Mouse (Mus musculus) lung, embryonic 14.5 days (tissue): ENCODE measurements around the gene Tent4a. TPM values are rescaled to one million over a fixed set of nuclear protein-coding genes. Genes with fewer than 3 reads are reported as not detected.
A peak's percentile ranks its signal among the peaks of the same experiment; 100 is the strongest.
"Not testable (repeated sequence)": the region's sequence is repeated elsewhere in the genome, so short reads cannot be mapped to it uniquely, and the experiment has no call there.

Experiments
- ATAC-seq: fragments of 200-750 bp; cut with Nextera tagmentation; 2 replicates; pipeline ENCODE4 v1.8.0; 2017; ENCODE audit warnings: mild to moderate bottlenecking, moderate TSS enrichment, moderate library complexity; ENCODE audit not compliant: insufficient read depth
- DNase-seq: peaks from one replicate; pipeline ENCODE4 v3.0.0-alpha.2; 2015
- H3K27ac ChIP-seq: fragments of 300-500 bp; sonication (generic); 2 replicates; pipeline ENCODE4 v1.5.1; 2014; ENCODE audit warnings: low read depth, mild to moderate bottlenecking, moderate library complexity
- H3K27me3 ChIP-seq: fragments of 300-500 bp; sonication (generic); 2 replicates; pipeline ENCODE4 v1.6.1; 2014; ENCODE audit warnings: low read length, control low read depth; ENCODE audit not compliant: insufficient read depth
- H3K36me3 ChIP-seq: fragments of 300-500 bp; sonication (generic); 2 replicates; pipeline ENCODE4 v1.6.1; 2014; ENCODE audit warnings: control low read depth; ENCODE audit not compliant: insufficient read depth
- H3K4me1 ChIP-seq: fragments of 300-500 bp; sonication (generic); 2 replicates; pipeline ENCODE4 v1.6.1; 2014; ENCODE audit warnings: antibody characterized with exemption, control low read depth; ENCODE audit not compliant: insufficient read depth
- H3K4me2 ChIP-seq: fragments of 300-500 bp; sonication (generic); 2 replicates; pipeline ENCODE4 v1.6.1; 2014; ENCODE audit warnings: mild to moderate bottlenecking
- H3K4me3 ChIP-seq: fragments of 300-500 bp; sonication (generic); 2 replicates; pipeline ENCODE4 v1.5.1; 2014; ENCODE audit warnings: low read depth, low read length
- H3K9ac ChIP-seq: fragments of 300-500 bp; sonication (generic); 2 replicates; pipeline ENCODE4 v1.6.1; 2014
- H3K9me3 ChIP-seq: fragments of 300-500 bp; sonication (generic); 2 replicates; pipeline ENCODE4 v1.6.1; 2016; ENCODE audit warnings: low read depth, low read length, control low read depth
- CTCF ChIP-seq: IDR thresholded peaks from 2 replicates; pipeline ENCODE4 v1.5.1; 2016; ENCODE audit warnings: antibody characterized with exemption, low read depth
- WGBS: fragments of 180-500 bp; shearing (Covaris S2); extraction: QIAGEN DNeasy Blood & Tissue Kit; methylation state at CpG from one replicate; pipeline ENCODE4 v1.1.7; 2014; 5-methylcytosine and 5-hydroxymethylcytosine counted together
- polyA plus RNA-seq: library from polyadenylated mRNA; unstranded; fragments of >200 nt; fragmentation: Nextera tagmentation; extraction: Ambion mirVana; gene quantifications from 2 replicates; pipeline ENCODE4 v1.2.1, GENCODE M21; 2014

Gene Tent4a
- polyA plus RNA-seq: 7.5 and 8.9 TPM in 2 replicates

GRCm38 (mm10) chr13:69534334-69534653, at the start of gene Tent4a:
Gene Tent4a, minus strand, starts transcription at chr13:69534617.
- DNase-seq (no peak), ATAC-seq (peak; percentile 85)
- H3K9me3 ChIP-seq: no peaks in the 10 kb centered on the region
- H3K36me3 ChIP-seq: peaks cover 8% of the 10 kb centered on the region
- TF ChIP-seq CTCF: no peak
- H3K4me2 ChIP-seq: peak within 1 kb of the TSS; percentile 96
- H3K9ac ChIP-seq: peak within 1 kb of the TSS; percentile 87
- peaks cover 16% of the 10 kb centered on the region for H3K4me1 ChIP-seq
- peak within 1 kb of the TSS; percentile 95 for H3K4me3 ChIP-seq
- peak within 1 kb of the TSS; percentile 95 for H3K27ac ChIP-seq
- under 1% methylated on average over 43 of the region's 57 CpGs for WGBS
- H3K27me3 ChIP-seq: no peaks in the 10 kb centered on the region

GRCm38 (mm10) chr13:69583591-69583990, 49.2 kb upstream of the Tent4a start:
- H3K9ac ChIP-seq: no peak overlapping the region
- H3K4me1 ChIP-seq: no peaks in the 10 kb centered on the region
- WGBS: 86% methylated on average over 6 of the region's 6 CpGs
- no peaks in the 10 kb centered on the region for H3K9me3 ChIP-seq
- no peak overlapping the region for H3K27ac ChIP-seq
- DNase-seq (no peak), ATAC-seq (no peak)
- no peaks in the 10 kb centered on the region for H3K36me3 ChIP-seq
- no peaks in the 10 kb centered on the region for H3K27me3 ChIP-seq
- H3K4me2 ChIP-seq: no peak overlapping the region
- H3K4me3 ChIP-seq: no peak overlapping the region
- no peak for TF ChIP-seq CTCF

GRCm38 (mm10) chr13:69582411-69582810, 48.0 kb upstream of the Tent4a start:
- Histone ChIP-seq H3K4me3 (no peak overlapping the region), H3K36me3 (no peaks in the 10 kb centered on the region), H3K9me3 (no peaks in the 10 kb centered on the region), H3K27me3 (no peaks in the 10 kb centered on the region), H3K9ac (no peak overlapping the region), H3K4me1 (no peaks in the 10 kb centered on the region), H3K4me2 (no peak overlapping the region), H3K27ac (no peak overlapping the region)
- DNase-seq (no peak), ATAC-seq (no peak)
- WGBS: 81% methylated on average over 6 of the region's 6 CpGs
- TF ChIP-seq CTCF: no peak

GRCm38 (mm10) chr13:69577181-69577834, 42.9 kb upstream of the Tent4a start:
- H3K4me2 ChIP-seq: no peak overlapping the region
- WGBS: 79% methylated on average over 16 of the region's 16 CpGs
- no peak overlapping the region for H3K4me3 ChIP-seq
- no peaks in the 10 kb centered on the region for H3K27me3 ChIP-seq
- ATAC-seq: no peak
- H3K9me3 ChIP-seq: no peaks in the 10 kb centered on the region
- no peak overlapping the region for H3K27ac ChIP-seq
- DNase-seq: no peak
- H3K4me1 ChIP-seq: no peaks in the 10 kb centered on the region
- no peak for TF ChIP-seq CTCF
- no peak overlapping the region for H3K9ac ChIP-seq
- no peaks in the 10 kb centered on the region for H3K36me3 ChIP-seq

- TF ChIP-seq CTCF: no peak
- 58% methylated on average over 11 of the region's 11 CpGs for WGBS
Measured at GRCm38 (mm10) chr13:69576676-69577075, 42.3 kb upstream of the Tent4a start.

GRCm38 (mm10) chr13:69572594-69572993, 38.2 kb upstream of the Tent4a start:
- WGBS: 88% methylated on average over 3 of the region's 3 CpGs
- DNase-seq: no peak
- ATAC-seq: no peak
- H3K36me3 ChIP-seq: no peaks in the 10 kb centered on the region
- no peak overlapping the region for H3K27ac ChIP-seq
- H3K27me3 ChIP-seq: no peaks in the 10 kb centered on the region
- no peak overlapping the region for H3K9ac ChIP-seq
- no peaks in the 10 kb centered on the region for H3K9me3 ChIP-seq
- no peak overlapping the region for H3K4me3 ChIP-seq
- H3K4me2 ChIP-seq: no peak overlapping the region
- no peak for TF ChIP-seq CTCF
- H3K4me1 ChIP-seq: no peaks in the 10 kb centered on the region

More at GRCm38 (mm10) chr13:69576676-69577075, 42.3 kb upstream of the Tent4a start:
- no peak overlapping the region for H3K4me2 ChIP-seq
- H3K36me3 ChIP-seq: no peaks in the 10 kb centered on the region
- ATAC-seq (no peak), DNase-seq (no peak)
- no peaks in the 10 kb centered on the region for H3K9me3 ChIP-seq
- no peaks in the 10 kb centered on the region for H3K27me3 ChIP-seq
- no peak overlapping the region for H3K4me3 ChIP-seq
- H3K4me1 ChIP-seq: no peaks in the 10 kb centered on the region
- H3K9ac ChIP-seq: no peak overlapping the region
- H3K27ac ChIP-seq: no peak overlapping the region

- Histone ChIP-seq H3K27ac (no peak overlapping the region), H3K4me2 (no peak overlapping the region), H3K4me3 (no peak overlapping the region), H3K36me3 (no peaks in the 10 kb centered on the region), H3K9ac (no peak overlapping the region), H3K27me3 (no peaks in the 10 kb centered on the region), H3K9me3 (no peaks in the 10 kb centered on the region), H3K4me1 (no peaks in the 10 kb centered on the region)
- ATAC-seq (no peak), DNase-seq (no peak)
- TF ChIP-seq CTCF: no peak
- 82% methylated on average over 9 of the region's 9 CpGs for WGBS
Measured at GRCm38 (mm10) chr13:69569201-69569600, 34.8 kb upstream of the Tent4a start.

GRCm38 (mm10) chr13:69565401-69565800, 31.0 kb upstream of the Tent4a start:
- not testable (repeated sequence) for H3K27me3 ChIP-seq, H3K9ac ChIP-seq, H3K4me1 ChIP-seq, H3K4me3 ChIP-seq, H3K4me2 ChIP-seq, ATAC-seq, H3K9me3 ChIP-seq, H3K27ac ChIP-seq, H3K36me3 ChIP-seq, DNase-seq
- 85% methylated on average over 4 of the region's 4 CpGs for WGBS
